In genomic region chr1:180641137-180641517, GRCm38 (mm10) we compare ENCODE assay signal across 8 mouse cellular contexts. TPM values are rescaled to one million over a fixed set of nuclear protein-coding genes. Genes with fewer than 3 reads are reported as not detected.
DNase-seq lines count a peak whose midpoint lies in the region; ATAC-seq and TF ChIP-seq lines count a peak whose summit lies in the region.

TSS of gene Lin9 (plus strand) at chr1:180641150.

- peak within 1 kb of the TSS; percentile 80 for H3K4me2 ChIP-seq in embryonic facial prominence, embryonic 13.5 days
- H3K4me2 ChIP-seq in limb, embryonic 14.5 days (replicated peaks; ENCODE audit: low read depth, low read length, severe bottlenecking), result peak within 1 kb of the TSS; percentile 75
- peak within 1 kb of the TSS; percentile 92 for H3K4me2 ChIP-seq in midbrain, postnatal 0 days (ENCODE audit: low read depth, low read length, poor library complexity, severe bottlenecking)

- H3K27me3 ChIP-seq in embryonic facial prominence, embryonic 13.5 days, result no peaks in the 10 kb centered on the region
- H3K27me3 ChIP-seq in limb, embryonic 14.5 days (ENCODE audit: control insufficient read depth, insufficient read depth, low read length), result no peaks in the 10 kb centered on the region
- no peaks in the 10 kb centered on the region for H3K27me3 ChIP-seq in midbrain, postnatal 0 days (ENCODE audit: insufficient read depth, low read length)

- H3K4me1 ChIP-seq in embryonic facial prominence, embryonic 13.5 days, result peaks cover 31% of the 10 kb centered on the region
- peaks cover 16% of the 10 kb centered on the region for H3K4me1 ChIP-seq in limb, embryonic 14.5 days (ENCODE audit: control insufficient read depth, insufficient read depth, low read length)
- no peaks in the 10 kb centered on the region for H3K4me1 ChIP-seq in midbrain, postnatal 0 days (ENCODE audit: insufficient read depth, low read length)

- under 1% methylated on average over 47 of the region's 47 CpGs for WGBS in embryonic facial prominence, embryonic 13.5 days
- WGBS in limb, embryonic 14.5 days, result 0% methylated on average over 11 of the region's 47 CpGs
- 1% methylated on average over 34 of the region's 47 CpGs for WGBS in midbrain, postnatal 0 days

- H3K36me3 ChIP-seq in embryonic facial prominence, embryonic 13.5 days, result peaks cover 7% of the 10 kb centered on the region
- H3K36me3 ChIP-seq in limb, embryonic 14.5 days (ENCODE audit: control insufficient read depth, insufficient read depth, low read length), result no peaks in the 10 kb centered on the region
- no peaks in the 10 kb centered on the region for H3K36me3 ChIP-seq in midbrain, postnatal 0 days (ENCODE audit: insufficient read depth, low read length)

- TF ChIP-seq POLR2A in limb, embryonic 14.5 days (IDR thresholded peaks at IDR 0.05; ENCODE audit: borderline replicate concordance, extremely low read depth, insufficient read depth, insufficient read length), result peak; percentile 76; the same call in 1 of the 2 replicates

- H3K9me3 ChIP-seq in embryonic facial prominence, embryonic 13.5 days, result no peaks in the 10 kb centered on the region
- H3K9me3 ChIP-seq in limb, embryonic 14.5 days (ENCODE audit: control insufficient read depth, low read length), result no peaks in the 10 kb centered on the region
- no peaks in the 10 kb centered on the region for H3K9me3 ChIP-seq in midbrain, postnatal 0 days (ENCODE audit: low read length)

- DNase-seq in 3134 (ENCODE audit: extremely low read depth, insufficient read length, low spot score), result peak; percentile 91
- DNase-seq in adrenal gland, postnatal 36 days, result peak; percentile 94
- DNase-seq in heart, adult 8-10 months (ENCODE audit: low spot score), result peak; percentile 90
- DNase-seq in kidney, adult 9 months, result peak; percentile 89
- peak; percentile 94 for DNase-seq in limb, embryonic 14.5 days (ENCODE audit: low spot score)
- peak; percentile 95 for DNase-seq in midbrain, postnatal 0 days (ENCODE audit: low spot score)
- peak; percentile 89 to 92 for DNase-seq in spleen, postnatal 14 days (ENCODE audit: low spot score in 2 of 2)

- H3K27ac ChIP-seq in embryonic facial prominence, embryonic 13.5 days, result peak within 1 kb of the TSS; percentile 95
- H3K27ac ChIP-seq in limb, embryonic 14.5 days (replicated peaks; ENCODE audit: low read depth, low read length), result peak within 1 kb of the TSS; percentile 97
- H3K27ac ChIP-seq in midbrain, postnatal 0 days (ENCODE audit: low read depth, low read length), result peak within 1 kb of the TSS; percentile 73

- peak; percentile 79 for ATAC-seq in embryonic facial prominence, embryonic 13.5 days (ENCODE audit: insufficient number of reproducible peaks, insufficient read depth, low FRiP score, low TSS enrichment, low read depth)
- peak; percentile 90 for ATAC-seq in limb, embryonic 14.5 days (ENCODE audit: low FRiP score, low read depth)
- peak; percentile 88 for ATAC-seq in midbrain, postnatal 0 days (ENCODE audit: low FRiP score)

- H3K9ac ChIP-seq in embryonic facial prominence, embryonic 13.5 days, result peak within 1 kb of the TSS; percentile 95
- peak within 1 kb of the TSS; percentile 98 for H3K9ac ChIP-seq in limb, embryonic 14.5 days (ENCODE audit: low read depth, low read length, severe bottlenecking)
- peak within 1 kb of the TSS; percentile 86 for H3K9ac ChIP-seq in midbrain, postnatal 0 days (replicated peaks; ENCODE audit: low read length, poor library complexity, severe bottlenecking)

- no peak for TF ChIP-seq CTCF in midbrain, postnatal 0 days (IDR thresholded peaks at IDR 0.05)

- H3K4me3 ChIP-seq in embryonic facial prominence, embryonic 13.5 days, result peak within 1 kb of the TSS; percentile 97
- H3K4me3 ChIP-seq in limb, embryonic 14.5 days (replicated peaks; ENCODE audit: low read length), result peak within 1 kb of the TSS; percentile 97
- peak within 1 kb of the TSS; percentile 97 for H3K4me3 ChIP-seq in midbrain, postnatal 0 days (ENCODE audit: low read depth, low read length)

RNA-seq across cellular contexts. Expression of gene Lin9, which starts in this region (rescaled TPM):
- 1 to 10 TPM; 5.0 to 6.9 TPM for total RNA-seq in adrenal gland, postnatal 36 days (2021)
- polyA plus RNA-seq in embryonic facial prominence, embryonic 13.5 days (2015; fragmentation: Nextera tagmentation; extraction: Ambion mirVana), result 20.5 and 22.9 TPM in 2 replicates
- total RNA-seq in heart, adult 8-10 months (2022), result 1 to 10 TPM; 2.1 to 3.5 (median 2.4) TPM
- polyA plus RNA-seq in limb, embryonic 14.5 days (2012; rRNA removed), result 10.8 and 14.8 TPM in 2 replicates
- 15.6 and 16.1 TPM in 2 replicates for polyA plus RNA-seq in limb, embryonic 14.5 days (2014; fragmentation: Nextera tagmentation; extraction: Ambion mirVana)
- total RNA-seq in midbrain, postnatal 0 days (2014; rRNA removed), result 8.3 and 11.2 TPM in 2 replicates
- 3.4 and 4.1 TPM in 2 replicates for polyA plus RNA-seq in midbrain, postnatal 0 days (2015; fragmentation: Nextera tagmentation; extraction: Ambion mirVana)

Comparison
In these comparisons a context has a peak if more than half of its experiments do, and no peak if none do; other contexts are left out.
1. Peak in every context shown above with its lines: DNase-seq, ATAC-seq, H3K4me3 ChIP-seq and H3K27ac ChIP-seq.